Mouse (Mus musculus) Patski (cell line): Measurements from ENCODE around the gene Lcn2. TPM values are rescaled to one million over a fixed set of nuclear protein-coding genes. Genes with fewer than 3 reads are reported as not detected.

Source experiments
- ATAC-seq: fragments of 100-300 bp; one replicate; pipeline ENCODE4 v1.8.0; 2021
- CTCF ChIA-PET: fragments of 350-600 bp; sonication (Branson Sonifier 250); formaldehyde crosslinking; loops from one replicate; lab custom pipeline; 2022; ENCODE audit warnings: inconsistent platforms; lab: Charles Lee
- POLR2A ChIA-PET: fragments of 350-600 bp; sonication (Branson Sonifier 250); formaldehyde crosslinking; loops from one replicate; lab custom pipeline; 2022; ENCODE audit warnings: antibody characterized with exemption, inconsistent platforms; lab: Charles Lee
- DNase-seq: peaks from one replicate; pipeline ENCODE4 v3.0.0-alpha.2; 2011; ENCODE audit warnings: low read depth, low spot score
- H3K27me3 ChIP-seq: fragments of 371-371 bp; one replicate; pipeline ENCODE4 v1.5.1; 2021
- CTCF ChIP-seq: fragments of 100-300 bp; IDR thresholded peaks from one replicate; pipeline ENCODE4 v1.5.1; 2021
- in situ Hi-C: fragments of 300-500 bp; cut with MboI; formaldehyde crosslinking; loops from 3 replicates; pipeline ENCODE4 v1.11.1; 2018; ENCODE audit warnings: low pct_unique_long_range_greater_than_20kb, mixed read lengths
- polyA plus RNA-seq: library from polyadenylated mRNA; unstranded; gene quantifications from one replicate; pipeline ENCODE4 v1.2.3, GENCODE M21; 2021

The Lcn2 gene
- polyA plus RNA-seq, 1 experiment from 2014 or later: 98.7 TPM

GRCm38 (mm10) chr2:32416556-32416955 lies 28.5 kb upstream of the Lcn2 start:
- DNase-seq: no peak
- no peaks in the 10 kb centered on the region for H3K27me3 ChIP-seq
- CTCF ChIA-PET: interaction anchor here (1.3 to 1.6 kb wide), 3 partner anchors 12 to 70 kb away, joined by 3 to 8 read pairs (median 4); no protein-coding TSS in a partner anchor
- in situ Hi-C loops: loop anchor here (5.0 kb wide), 1 partner anchor 36 kb away; the partner anchor contains the start of genes Naif1 and Slc25a25
- no peak for ATAC-seq
- POLR2A ChIA-PET: no interaction called here
- TF ChIP-seq CTCF: no peak

GRCm38 (mm10) chr2:32415801-32416200 lies 27.7 kb upstream of the Lcn2 start:
- ChIA-PET CTCF (interaction anchor here (1.1 to 1.6 kb wide), 5 partner anchors 9 to 71 kb away, joined by 3 to 8 read pairs (median 5); no protein-coding TSS in a partner anchor), POLR2A (interaction anchor here (0.9 to 1.0 kb wide), 3 partner anchors 11 to 119 kb away, joined by 3 read pairs; partner anchors contain the start of gene Fam102a)
- no peak for TF ChIP-seq CTCF
- DNase-seq: no peak
- in situ Hi-C loops: loop anchor here (5.0 kb wide), 1 partner anchor 36 kb away; the partner anchor contains the start of genes Naif1 and Slc25a25
- no peak for ATAC-seq
- no peaks in the 10 kb centered on the region for H3K27me3 ChIP-seq

GRCm38 (mm10) chr2:32413936-32414335 lies 25.9 kb upstream of the Lcn2 start:
- POLR2A ChIA-PET: no interaction called here
- no peak for DNase-seq
- CTCF ChIA-PET: interaction anchor here (1.4 kb wide), 1 partner anchor 9 kb away, joined by 10 read pairs; no protein-coding TSS in a partner anchor
- in situ Hi-C loops: no loop called here
- no peak for TF ChIP-seq CTCF
- no peak for ATAC-seq
- no peaks in the 10 kb centered on the region for H3K27me3 ChIP-seq

- in situ Hi-C loops: no loop called here
- ChIA-PET CTCF (interaction anchor here (1.4 to 3.0 kb wide), 3 partner anchors 8 to 75 kb away, joined by 7 to 17 read pairs (median 10); no protein-coding TSS in a partner anchor), POLR2A (interaction anchor here (0.7 kb wide), 1 partner anchor 97 kb away, joined by 3 read pairs; no protein-coding TSS in a partner anchor)
- no peak for DNase-seq
- ATAC-seq: no peak
- TF ChIP-seq CTCF: no peak
- H3K27me3 ChIP-seq: no peaks in the 10 kb centered on the region
Observed at GRCm38 (mm10) chr2:32412742-32413531, 24.9 kb upstream of the Lcn2 start.

- in situ Hi-C loops: no loop called here
- ChIA-PET POLR2A (interaction anchor here (0.6 kb wide), 2 partner anchors 48 to 55 kb away, joined by 5 to 7 read pairs; no protein-coding TSS in a partner anchor), CTCF (interaction anchor here (1.9 to 3.0 kb wide), 2 partner anchors 75 to 77 kb away, joined by 7 to 17 read pairs; no protein-coding TSS in a partner anchor)
- TF ChIP-seq CTCF: no peak
- H3K27me3 ChIP-seq: no peaks in the 10 kb centered on the region
- ATAC-seq: no peak
- no peak for DNase-seq
Observed at GRCm38 (mm10) chr2:32411407-32411806, 23.4 kb upstream of the Lcn2 start.

GRCm38 (mm10) chr2:32408429-32409424 lies 20.7 kb upstream of the Lcn2 start:
- in situ Hi-C loops: no loop called here
- ChIA-PET CTCF (interaction anchor here (1.0 kb wide), 1 partner anchor 80 kb away, joined by 3 read pairs; no protein-coding TSS in a partner anchor), POLR2A (no interaction called here)
- no peak for ATAC-seq
- no peaks in the 10 kb centered on the region for H3K27me3 ChIP-seq
- no peak for DNase-seq
- TF ChIP-seq CTCF: no peak

- POLR2A ChIA-PET: no interaction called here
- DNase-seq (no peak), ATAC-seq (no peak)
- no peaks in the 10 kb centered on the region for H3K27me3 ChIP-seq
- CTCF ChIA-PET: interaction anchor here (1.4 to 8.8 kb wide), 4 partner anchors 8 to 161 kb away, joined by 3 to 136 read pairs (median 5); no protein-coding TSS in a partner anchor
- in situ Hi-C loops: no loop called here
- TF ChIP-seq CTCF: no peak
Observed at GRCm38 (mm10) chr2:32407144-32407824, 19.2 kb upstream of the Lcn2 start.

GRCm38 (mm10) chr2:32404663-32405062 lies 16.6 kb upstream of the Lcn2 start:
- in situ Hi-C loops: loop anchor here (5.0 kb wide), 1 partner anchor 83 kb away; no protein-coding TSS in a partner anchor
- POLR2A ChIA-PET: interaction anchor here (0.9 kb wide), 1 partner anchor 11 kb away, joined by 3 read pairs; no protein-coding TSS in a partner anchor
- DNase-seq: peak; percentile 70
- CTCF ChIA-PET: interaction anchor here (0.7 to 8.8 kb wide), 26 partner anchors 9 to 179 kb away, joined by 3 to 136 read pairs (median 5); partner anchors contain the start of genes 1110008P14Rik and Dpm2
- no peaks in the 10 kb centered on the region for H3K27me3 ChIP-seq
- peak; percentile 27 for ATAC-seq
- TF ChIP-seq CTCF: no peak

- no peak for TF ChIP-seq CTCF
- ChIA-PET CTCF (interaction anchor here (1.0 to 2.8 kb wide), 4 partner anchors 40 to 178 kb away, joined by 3 to 9 read pairs (median 3); partner anchors contain the start of gene 9430097D07Rik), POLR2A (no interaction called here)
- ATAC-seq (peak; percentile 3), DNase-seq (no peak)
- in situ Hi-C loops: loop anchor here (5.0 kb wide), 1 partner anchor 176 kb away; the partner anchor contains the start of genes Dpm2 and Pip5kl1
- H3K27me3 ChIP-seq: no peaks in the 10 kb centered on the region
Observed at GRCm38 (mm10) chr2:32396695-32397094, 8.6 kb upstream of the Lcn2 start.
